Mouse (Mus musculus): ENCODE results near the gene Gdap1l1. TPM values are rescaled to one million over a fixed set of nuclear protein-coding genes. Genes with fewer than 3 reads are reported as not detected.

Gdap1l1 gene
- polyA plus RNA-seq, 1 experiment from 2014 or later: 0.78 TPM

GRCm38 (mm10) chr2:163428346-163429011, 9.8 kb upstream of the Gdap1l1 start:
- no peak overlapping the region for H3K9ac ChIP-seq
- H3K36me3 ChIP-seq: no peaks in the 10 kb centered on the region
- no peak for ATAC-seq (ENCODE audit: low FRiP score, low read depth)
- no peak overlapping the region for H3K27ac ChIP-seq
- H3K4me3 ChIP-seq: no peak overlapping the region
- H3K9me3 ChIP-seq: no peaks in the 10 kb centered on the region
- no peak overlapping the region for H3K4me2 ChIP-seq (replicated peaks)
- no peaks in the 10 kb centered on the region for H3K27me3 ChIP-seq
- H3K4me1 ChIP-seq: no peaks in the 10 kb centered on the region
- WGBS: 25% methylated on average over 4 of the region's 4 CpGs

GRCm38 (mm10) chr2:163431289-163431688, 7.0 kb upstream of the Gdap1l1 start:
- Histone ChIP-seq H3K4me3 (no peak overlapping the region), H3K27ac (no peak overlapping the region)
- 83% methylated on average over 9 of the region's 9 CpGs for WGBS

GRCm38 (mm10) chr2:163433971-163434370, 4.3 kb upstream of the Gdap1l1 start:
- H3K27me3 ChIP-seq: peaks cover 24% of the 10 kb centered on the region
- H3K36me3 ChIP-seq: no peaks in the 10 kb centered on the region
- H3K4me2 ChIP-seq (replicated peaks): no peak overlapping the region
- H3K4me1 ChIP-seq: peaks cover 8% of the 10 kb centered on the region
- no peaks in the 10 kb centered on the region for H3K9me3 ChIP-seq
- ATAC-seq (ENCODE audit: low FRiP score, low read depth): no peak
- no peak overlapping the region for H3K4me3 ChIP-seq
- no peak overlapping the region for H3K27ac ChIP-seq
- WGBS: 14% methylated on average over 4 of the region's 4 CpGs
- H3K9ac ChIP-seq: no peak overlapping the region

More at GRCm38 (mm10) chr2:163431289-163431688, 7.0 kb upstream of the Gdap1l1 start:
- Histone ChIP-seq H3K36me3 (no peaks in the 10 kb centered on the region), H3K4me1 (no peaks in the 10 kb centered on the region), H3K4me2 (replicated peaks) (no peak overlapping the region), H3K9ac (no peak overlapping the region), H3K27me3 (no peaks in the 10 kb centered on the region), H3K9me3 (no peaks in the 10 kb centered on the region)
- no peak for ATAC-seq (ENCODE audit: low FRiP score, low read depth)

- H3K9me3 ChIP-seq: no peaks in the 10 kb centered on the region
- H3K27ac ChIP-seq: no peak overlapping the region
- H3K9ac ChIP-seq: no peak overlapping the region
- no peak overlapping the region for H3K4me2 ChIP-seq (replicated peaks)
- peaks cover 40% of the 10 kb centered on the region for H3K27me3 ChIP-seq
- no peak overlapping the region for H3K4me3 ChIP-seq
- no peak for ATAC-seq (ENCODE audit: low FRiP score, low read depth)
- WGBS: 34% methylated on average over 4 of the region's 4 CpGs
- H3K4me1 ChIP-seq: peaks cover 10% of the 10 kb centered on the region
- no peaks in the 10 kb centered on the region for H3K36me3 ChIP-seq
These were observed 476 bp upstream of the Gdap1l1 start for GRCm38 (mm10) chr2:163437800-163438199.

GRCm38 (mm10) chr2:163438619-163439451, 559 bp downstream of the Gdap1l1 start:
- no peak for ATAC-seq (ENCODE audit: low FRiP score, low read depth)
- peak overlapping the region; percentile 24 for H3K4me3 ChIP-seq
- H3K9me3 ChIP-seq: no peaks in the 10 kb centered on the region
- H3K27ac ChIP-seq: no peak overlapping the region
- H3K27me3 ChIP-seq: peaks cover 40% of the 10 kb centered on the region
- no peak overlapping the region for H3K9ac ChIP-seq
- WGBS: 1% methylated on average over 30 of the region's 30 CpGs
- peak overlapping the region; percentile 52 for H3K4me2 ChIP-seq (replicated peaks)
- no peaks in the 10 kb centered on the region for H3K36me3 ChIP-seq
- peaks cover 10% of the 10 kb centered on the region for H3K4me1 ChIP-seq

GRCm38 (mm10) chr2:163439488-163439887, 1.2 kb downstream of the Gdap1l1 start:
- Histone ChIP-seq H3K4me2 (replicated peaks) (no peak overlapping the region), H3K27me3 (peaks cover 40% of the 10 kb centered on the region), H3K4me3 (no peak overlapping the region), H3K9me3 (no peaks in the 10 kb centered on the region), H3K4me1 (peaks cover 10% of the 10 kb centered on the region), H3K36me3 (no peaks in the 10 kb centered on the region), H3K9ac (no peak overlapping the region), H3K27ac (no peak overlapping the region)
- 48% methylated on average over 1 of the region's 1 CpGs for WGBS
- ATAC-seq (ENCODE audit: low FRiP score, low read depth): no peak

GRCm38 (mm10) chr2:163443543-163443942, 5.3 kb downstream of the Gdap1l1 start:
- H3K9ac ChIP-seq: no peak overlapping the region
- no peaks in the 10 kb centered on the region for H3K9me3 ChIP-seq
- H3K4me1 ChIP-seq: peaks cover 6% of the 10 kb centered on the region
- no peaks in the 10 kb centered on the region for H3K36me3 ChIP-seq
- no peak overlapping the region for H3K4me2 ChIP-seq (replicated peaks)
- no peak for ATAC-seq (ENCODE audit: low FRiP score, low read depth)
- peaks cover 20% of the 10 kb centered on the region for H3K27me3 ChIP-seq
- H3K27ac ChIP-seq: no peak overlapping the region
- 59% methylated on average over 6 of the region's 6 CpGs for WGBS
- H3K4me3 ChIP-seq: no peak overlapping the region

GRCm38 (mm10) chr2:163444017-163444416, 5.7 kb downstream of the Gdap1l1 start:
- Histone ChIP-seq H3K36me3 (no peaks in the 10 kb centered on the region), H3K27ac (no peak overlapping the region), H3K4me3 (no peak overlapping the region), H3K4me1 (0 out of 2 replicates have a peak, but pooled peaks cover under 1% of the 10 kb centered on the region), H3K9ac (no peak overlapping the region), H3K27me3 (peaks cover 15% of the 10 kb centered on the region), H3K9me3 (no peaks in the 10 kb centered on the region), H3K4me2 (replicated peaks) (no peak overlapping the region)
- no peak for ATAC-seq (ENCODE audit: low FRiP score, low read depth)
- WGBS: 63% methylated on average over 7 of the region's 7 CpGs

GRCm38 (mm10) chr2:163447375-163447774, 9.1 kb downstream of the Gdap1l1 start:
- Histone ChIP-seq H3K27ac (no peak overlapping the region), H3K9me3 (no peaks in the 10 kb centered on the region), H3K36me3 (no peaks in the 10 kb centered on the region), H3K9ac (no peak overlapping the region), H3K4me2 (replicated peaks) (no peak overlapping the region), H3K4me3 (no peak overlapping the region), H3K27me3 (no peaks in the 10 kb centered on the region), H3K4me1 (no peaks in the 10 kb centered on the region)
- 83% methylated on average over 12 of the region's 12 CpGs for WGBS
- no peak for ATAC-seq (ENCODE audit: low FRiP score, low read depth)

GRCm38 (mm10) chr2:163449276-163449675, 11.0 kb downstream of the Gdap1l1 start:
- Histone ChIP-seq H3K36me3 (no peaks in the 10 kb centered on the region), H3K4me1 (no peaks in the 10 kb centered on the region), H3K27ac (no peak overlapping the region), H3K27me3 (no peaks in the 10 kb centered on the region), H3K9ac (no peak overlapping the region), H3K9me3 (no peaks in the 10 kb centered on the region), H3K4me3 (no peak overlapping the region), H3K4me2 (replicated peaks) (no peak overlapping the region)
- no peak for ATAC-seq (ENCODE audit: low FRiP score, low read depth)
- WGBS: 65% methylated on average over 3 of the region's 3 CpGs

GRCm38 (mm10) chr2:163450668-163451295, 12.5 kb downstream of the Gdap1l1 start:
- H3K4me3 ChIP-seq: no peak overlapping the region
- no peaks in the 10 kb centered on the region for H3K36me3 ChIP-seq
- no peak overlapping the region for H3K9ac ChIP-seq
- WGBS: 73% methylated on average over 6 of the region's 6 CpGs
- H3K4me2 ChIP-seq (replicated peaks): no peak overlapping the region
- no peaks in the 10 kb centered on the region for H3K27me3 ChIP-seq
- no peaks in the 10 kb centered on the region for H3K4me1 ChIP-seq
- no peaks in the 10 kb centered on the region for H3K9me3 ChIP-seq
- ATAC-seq (ENCODE audit: low FRiP score, low read depth): no peak
- no peak overlapping the region for H3K27ac ChIP-seq

GRCm38 (mm10) chr2:163452738-163453137, 14.5 kb downstream of the Gdap1l1 start:
- no peak for ATAC-seq (ENCODE audit: low FRiP score, low read depth)
- H3K4me3 ChIP-seq: no peak overlapping the region

More at GRCm38 (mm10) chr2:163452738-163453137, 14.5 kb downstream of the Gdap1l1 start:
- 94% methylated on average over 6 of the region's 6 CpGs for WGBS
- peaks cover 1% of the 10 kb centered on the region; the same call in 1 of the 2 replicates for H3K27me3 ChIP-seq
- H3K9me3 ChIP-seq: no peaks in the 10 kb centered on the region
- H3K4me2 ChIP-seq (replicated peaks): no peak overlapping the region
- no peak overlapping the region for H3K9ac ChIP-seq
- H3K36me3 ChIP-seq: no peaks in the 10 kb centered on the region
- no peaks in the 10 kb centered on the region for H3K4me1 ChIP-seq
- H3K27ac ChIP-seq: no peak overlapping the region
